Mouse (Mus musculus): Measurements from ENCODE around the gene Scaf1. TPM values are rescaled to one million over a fixed set of nuclear protein-coding genes. Genes with fewer than 3 reads are reported as not detected.
A peak's percentile ranks its signal among the peaks of the same experiment; 100 is the strongest.

The Scaf1 gene
- polyA plus RNA-seq, 1 experiment, result 75.4 TPM

- Histone ChIP-seq H3K4me3 (ENCODE audit: insufficient read depth, low read length) (peak within 1 kb of the TSS; percentile 75), H3K4me1 (ENCODE audit: control insufficient read depth, insufficient read depth, low read length) (no peaks in the 10 kb centered on the region), H3K27ac (ENCODE audit: insufficient read depth, low read length) (peak within 1 kb of the TSS; percentile 99)
- no peak for TF ChIP-seq CTCF (IDR thresholded peaks at IDR 0.05; ENCODE audit: borderline replicate concordance, insufficient read depth, low read length)
- TF ChIP-seq POLR2A (IDR thresholded peaks at IDR 0.05; ENCODE audit: low read depth, low read length), result peak; percentile 87
These were observed 1.3 kb upstream of the Scaf1 start, which contains the start of gene Rras for GRCm38 (mm10) chr7:45017242-45018061. TSS of gene Rras (plus strand) at chr7:45017961.

- TF ChIP-seq POLR2A (IDR thresholded peaks at IDR 0.05; ENCODE audit: low read depth, low read length) (no peak), CTCF (IDR thresholded peaks at IDR 0.05; ENCODE audit: borderline replicate concordance, insufficient read depth, low read length) (no peak)
- H3K4me1 ChIP-seq (ENCODE audit: control insufficient read depth, insufficient read depth, low read length), result no peaks in the 10 kb centered on the region
- H3K27ac ChIP-seq (ENCODE audit: insufficient read depth, low read length), result peak overlapping the region; percentile 99
- H3K4me3 ChIP-seq (ENCODE audit: insufficient read depth, low read length), result peak overlapping the region; percentile 53
These were observed 598 bp upstream of the Scaf1 start for GRCm38 (mm10) chr7:45016761-45017160.

GRCm38 (mm10) chr7:45015344-45015956 is 713 bp downstream of the Scaf1 start:
- Histone ChIP-seq H3K27ac (ENCODE audit: insufficient read depth, low read length) (peak overlapping the region; percentile 63), H3K4me3 (ENCODE audit: insufficient read depth, low read length) (peak overlapping the region; percentile 97), H3K4me1 (ENCODE audit: control insufficient read depth, insufficient read depth, low read length) (no peaks in the 10 kb centered on the region)
- TF ChIP-seq CTCF (IDR thresholded peaks at IDR 0.05; ENCODE audit: borderline replicate concordance, insufficient read depth, low read length) (no peak), POLR2A (IDR thresholded peaks at IDR 0.05; ENCODE audit: low read depth, low read length) (peak; percentile 55)

- TF ChIP-seq CTCF (IDR thresholded peaks at IDR 0.05; ENCODE audit: borderline replicate concordance, insufficient read depth, low read length) (no peak), POLR2A (IDR thresholded peaks at IDR 0.05; ENCODE audit: low read depth, low read length) (no peak)
These were observed 2.1 kb downstream of the Scaf1 start for GRCm38 (mm10) chr7:45014096-45014451.

GRCm38 (mm10) chr7:45013366-45014095 is 2.6 kb downstream of the Scaf1 start:
- TF ChIP-seq POLR2A (IDR thresholded peaks at IDR 0.05; ENCODE audit: low read depth, low read length) (no peak), CTCF (IDR thresholded peaks at IDR 0.05; ENCODE audit: borderline replicate concordance, insufficient read depth, low read length) (no peak)
- Histone ChIP-seq H3K4me3 (ENCODE audit: insufficient read depth, low read length) (no peak overlapping the region), H3K4me1 (ENCODE audit: control insufficient read depth, insufficient read depth, low read length) (no peaks in the 10 kb centered on the region), H3K27ac (ENCODE audit: insufficient read depth, low read length) (no peak overlapping the region)

More at GRCm38 (mm10) chr7:45014096-45014451, 2.1 kb downstream of the Scaf1 start:
- no peak overlapping the region for H3K4me3 ChIP-seq (ENCODE audit: insufficient read depth, low read length)
- no peaks in the 10 kb centered on the region for H3K4me1 ChIP-seq (ENCODE audit: control insufficient read depth, insufficient read depth, low read length)
- no peak overlapping the region for H3K27ac ChIP-seq (ENCODE audit: insufficient read depth, low read length)

GRCm38 (mm10) chr7:45012824-45013223 is 3.3 kb downstream of the Scaf1 start:
- TF ChIP-seq POLR2A (IDR thresholded peaks at IDR 0.05; ENCODE audit: low read depth, low read length) (no peak), CTCF (IDR thresholded peaks at IDR 0.05; ENCODE audit: borderline replicate concordance, insufficient read depth, low read length) (no peak)
- H3K4me3 ChIP-seq (ENCODE audit: insufficient read depth, low read length), result no peak overlapping the region
- no peaks in the 10 kb centered on the region for H3K4me1 ChIP-seq (ENCODE audit: control insufficient read depth, insufficient read depth, low read length)
- H3K27ac ChIP-seq (ENCODE audit: insufficient read depth, low read length), result no peak overlapping the region

GRCm38 (mm10) chr7:45012011-45012410 is 4.2 kb downstream of the Scaf1 start:
- TF ChIP-seq CTCF (IDR thresholded peaks at IDR 0.05; ENCODE audit: borderline replicate concordance, insufficient read depth, low read length) (no peak), POLR2A (IDR thresholded peaks at IDR 0.05; ENCODE audit: low read depth, low read length) (no peak)
- H3K4me1 ChIP-seq (ENCODE audit: control insufficient read depth, insufficient read depth, low read length), result no peaks in the 10 kb centered on the region
- no peak overlapping the region for H3K4me3 ChIP-seq (ENCODE audit: insufficient read depth, low read length)
- H3K27ac ChIP-seq (ENCODE audit: insufficient read depth, low read length), result no peak overlapping the region

GRCm38 (mm10) chr7:45008411-45008810 is 7.8 kb downstream of the Scaf1 start:
- Histone ChIP-seq H3K27ac (ENCODE audit: insufficient read depth, low read length) (no peak overlapping the region), H3K4me3 (ENCODE audit: insufficient read depth, low read length) (no peak overlapping the region), H3K4me1 (ENCODE audit: control insufficient read depth, insufficient read depth, low read length) (no peaks in the 10 kb centered on the region)
- TF ChIP-seq CTCF (IDR thresholded peaks at IDR 0.05; ENCODE audit: borderline replicate concordance, insufficient read depth, low read length) (no peak), POLR2A (IDR thresholded peaks at IDR 0.05; ENCODE audit: low read depth, low read length) (no peak)

GRCm38 (mm10) chr7:45007846-45008245 is 8.3 kb downstream of the Scaf1 start:
- no peak for TF ChIP-seq CTCF (IDR thresholded peaks at IDR 0.05; ENCODE audit: borderline replicate concordance, insufficient read depth, low read length)
- TF ChIP-seq POLR2A (IDR thresholded peaks at IDR 0.05; ENCODE audit: low read depth, low read length), result no peak
- Histone ChIP-seq H3K4me3 (ENCODE audit: insufficient read depth, low read length) (no peak overlapping the region), H3K4me1 (ENCODE audit: control insufficient read depth, insufficient read depth, low read length) (no peaks in the 10 kb centered on the region), H3K27ac (ENCODE audit: insufficient read depth, low read length) (no peak overlapping the region)

All from embryonic fibroblast, embryonic 13.5 days (primary cell).